Mouse (Mus musculus): ENCODE data around the gene Mgst3. TPM values are rescaled to one million over a fixed set of nuclear protein-coding genes. Genes with fewer than 3 reads are reported as not detected.

Mgst3 gene
- polyA plus RNA-seq, 1 experiment from 2014 or later = 104 TPM

- Histone ChIP-seq H3K36me3 (ENCODE audit: insufficient read depth, low read length) (no peaks in the 10 kb centered on the region), H3K9me3 (replicated peaks; ENCODE audit: low read length) (no peaks in the 10 kb centered on the region), H3K4me1 (replicated peaks; ENCODE audit: insufficient read depth, low read length) (no peaks in the 10 kb centered on the region), H3K27ac (no peak overlapping the region), H3K4me2 (ENCODE audit: low read length) (no peak overlapping the region), H3K4me3 (replicated peaks; ENCODE audit: low read depth, low read length) (no peak overlapping the region), H3K9ac (ENCODE audit: low read depth, low read length) (no peak overlapping the region), H3K27me3 (ENCODE audit: insufficient read depth, low read length) (no peaks in the 10 kb centered on the region)
- WGBS = 90% methylated on average over 9 of the region's 10 CpGs
- ATAC-seq (replicated peaks; ENCODE audit: low FRiP score, low read depth) (no peak), DNase-seq (ENCODE audit: low spot score) (no peak)
- TF ChIP-seq CTCF (IDR thresholded peaks at IDR 0.05; ENCODE audit: low read depth) = no peak
These were observed 50.8 kb downstream of the Mgst3 start for GRCm38 (mm10) chr1:167342831-167343230.

- H3K4me1 ChIP-seq (replicated peaks; ENCODE audit: insufficient read depth, low read length) = no peaks in the 10 kb centered on the region
- no peak overlapping the region for H3K4me3 ChIP-seq (replicated peaks; ENCODE audit: low read depth, low read length)
- WGBS = 95% methylated on average over 3 of the region's 3 CpGs
- H3K27ac ChIP-seq = no peak overlapping the region
- no peaks in the 10 kb centered on the region for H3K27me3 ChIP-seq (ENCODE audit: insufficient read depth, low read length)
- no peak for ATAC-seq (replicated peaks; ENCODE audit: low FRiP score, low read depth)
- H3K4me2 ChIP-seq (ENCODE audit: low read length) = peak overlapping the region; percentile 77; the same call in 1 of the 2 replicates
- no peaks in the 10 kb centered on the region for H3K9me3 ChIP-seq (replicated peaks; ENCODE audit: low read length)
- no peak for TF ChIP-seq CTCF (IDR thresholded peaks at IDR 0.05; ENCODE audit: low read depth)
- H3K9ac ChIP-seq (ENCODE audit: low read depth, low read length) = no peak overlapping the region
- H3K36me3 ChIP-seq (ENCODE audit: insufficient read depth, low read length) = no peaks in the 10 kb centered on the region
- no peak for DNase-seq (ENCODE audit: low spot score)
These were observed 52.6 kb downstream of the Mgst3 start for GRCm38 (mm10) chr1:167340910-167341528.

- Histone ChIP-seq H3K36me3 (ENCODE audit: insufficient read depth, low read length) (no peaks in the 10 kb centered on the region), H3K27me3 (ENCODE audit: insufficient read depth, low read length) (no peaks in the 10 kb centered on the region), H3K9me3 (replicated peaks; ENCODE audit: low read length) (no peaks in the 10 kb centered on the region), H3K27ac (no peak overlapping the region), H3K4me2 (ENCODE audit: low read length) (peak overlapping the region; percentile 77), H3K4me3 (replicated peaks; ENCODE audit: low read depth, low read length) (peak overlapping the region; percentile 40), H3K9ac (ENCODE audit: low read depth, low read length) (peak overlapping the region; percentile 31; the same call in 1 of the 2 replicates), H3K4me1 (replicated peaks; ENCODE audit: insufficient read depth, low read length) (no peaks in the 10 kb centered on the region)
- DNase-seq (ENCODE audit: low spot score) = peak; percentile 23
- 1% methylated on average over 43 of the region's 47 CpGs for WGBS
- ATAC-seq (replicated peaks; ENCODE audit: low FRiP score, low read depth) = peak; percentile 69; the same call in 1 of the 2 replicates
- TF ChIP-seq CTCF (IDR thresholded peaks at IDR 0.05; ENCODE audit: low read depth) = no peak
These were observed 53.4 kb downstream of the Mgst3 start for GRCm38 (mm10) chr1:167340111-167340787.

- 78% methylated on average over 9 of the region's 9 CpGs for WGBS
- no peak for TF ChIP-seq CTCF (IDR thresholded peaks at IDR 0.05; ENCODE audit: low read depth)
- H3K27ac ChIP-seq = no peak overlapping the region
- ATAC-seq (replicated peaks; ENCODE audit: low FRiP score, low read depth) (no peak), DNase-seq (ENCODE audit: low spot score) (no peak)
- H3K4me1 ChIP-seq (replicated peaks; ENCODE audit: insufficient read depth, low read length) = no peaks in the 10 kb centered on the region
- H3K4me3 ChIP-seq (replicated peaks; ENCODE audit: low read depth, low read length) = no peak overlapping the region
- H3K9me3 ChIP-seq (replicated peaks; ENCODE audit: low read length) = no peaks in the 10 kb centered on the region
- no peak overlapping the region for H3K9ac ChIP-seq (ENCODE audit: low read depth, low read length)
- no peak overlapping the region for H3K4me2 ChIP-seq (ENCODE audit: low read length)
- no peaks in the 10 kb centered on the region for H3K36me3 ChIP-seq (ENCODE audit: insufficient read depth, low read length)
- H3K27me3 ChIP-seq (ENCODE audit: insufficient read depth, low read length) = no peaks in the 10 kb centered on the region
These were observed 54.4 kb downstream of the Mgst3 start for GRCm38 (mm10) chr1:167339177-167339781.

- H3K27ac ChIP-seq = no peak overlapping the region
- H3K4me3 ChIP-seq (replicated peaks; ENCODE audit: low read depth, low read length) = no peak overlapping the region
- no peaks in the 10 kb centered on the region for H3K4me1 ChIP-seq (replicated peaks; ENCODE audit: insufficient read depth, low read length)
- TF ChIP-seq CTCF (IDR thresholded peaks at IDR 0.05; ENCODE audit: low read depth) = peak; percentile 93
- no peaks in the 10 kb centered on the region for H3K27me3 ChIP-seq (ENCODE audit: insufficient read depth, low read length)
- no peaks in the 10 kb centered on the region for H3K9me3 ChIP-seq (replicated peaks; ENCODE audit: low read length)
- no peak overlapping the region for H3K4me2 ChIP-seq (ENCODE audit: low read length)
- ATAC-seq (replicated peaks; ENCODE audit: low FRiP score, low read depth) = peak; percentile 40; the same call in 1 of the 2 replicates
- WGBS = 19% methylated on average over 12 of the region's 12 CpGs
- H3K36me3 ChIP-seq (ENCODE audit: insufficient read depth, low read length) = no peaks in the 10 kb centered on the region
- no peak overlapping the region for H3K9ac ChIP-seq (ENCODE audit: low read depth, low read length)
- DNase-seq (ENCODE audit: low spot score) = peak; percentile 94
These were observed 56.1 kb downstream of the Mgst3 start for GRCm38 (mm10) chr1:167337463-167338095.

GRCm38 (mm10) chr1:167336398-167336797 is 57.2 kb downstream of the Mgst3 start:
- Histone ChIP-seq H3K9me3 (replicated peaks; ENCODE audit: low read length) (no peaks in the 10 kb centered on the region), H3K9ac (ENCODE audit: low read depth, low read length) (no peak overlapping the region), H3K4me1 (replicated peaks; ENCODE audit: insufficient read depth, low read length) (no peaks in the 10 kb centered on the region), H3K36me3 (ENCODE audit: insufficient read depth, low read length) (no peaks in the 10 kb centered on the region), H3K27me3 (ENCODE audit: insufficient read depth, low read length) (no peaks in the 10 kb centered on the region), H3K4me3 (replicated peaks; ENCODE audit: low read depth, low read length) (no peak overlapping the region), H3K4me2 (ENCODE audit: low read length) (no peak overlapping the region), H3K27ac (no peak overlapping the region)
- no peak for TF ChIP-seq CTCF (IDR thresholded peaks at IDR 0.05; ENCODE audit: low read depth)
- 82% methylated on average over 3 of the region's 3 CpGs for WGBS
- DNase-seq (ENCODE audit: low spot score) (no peak), ATAC-seq (replicated peaks; ENCODE audit: low FRiP score, low read depth) (no peak)
